Mouse (Mus musculus): ENCODE data around the gene Pbx1.

The Pbx1 gene

DNA sequence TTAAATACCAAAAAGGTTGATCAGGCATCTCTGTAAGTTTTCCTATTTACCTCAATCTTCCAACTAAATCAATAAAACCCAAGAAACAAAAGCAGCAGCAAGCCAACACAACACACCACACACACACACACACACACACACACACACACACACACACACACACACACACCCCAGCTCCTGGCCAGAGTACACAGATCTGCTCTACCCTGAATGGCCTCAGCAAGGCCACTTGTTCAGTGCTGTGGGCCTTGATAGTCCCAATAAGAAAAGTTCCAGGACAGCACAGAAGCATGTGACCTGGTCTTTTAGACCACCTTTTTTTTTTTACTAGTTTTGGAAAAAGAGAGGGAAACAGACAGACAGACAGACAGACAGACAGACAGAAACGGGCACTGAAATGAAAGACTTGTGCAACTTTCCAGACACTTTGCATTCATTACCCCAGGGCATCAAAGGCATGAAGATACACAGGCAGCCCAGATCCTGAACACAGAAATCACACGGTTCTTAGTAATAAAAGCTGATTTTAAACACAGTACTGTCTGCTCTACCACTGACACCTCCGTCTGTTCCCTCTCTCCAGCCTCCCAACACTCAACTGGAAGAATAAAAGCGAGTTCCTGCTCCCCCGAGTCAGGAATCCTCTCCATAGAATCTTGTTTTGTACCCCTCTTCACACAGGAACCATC, 6.9 kb downstream of the Pbx1 start:
- peak in 1 of 2 experiments; percentile 44 for DNase-seq

DNA sequence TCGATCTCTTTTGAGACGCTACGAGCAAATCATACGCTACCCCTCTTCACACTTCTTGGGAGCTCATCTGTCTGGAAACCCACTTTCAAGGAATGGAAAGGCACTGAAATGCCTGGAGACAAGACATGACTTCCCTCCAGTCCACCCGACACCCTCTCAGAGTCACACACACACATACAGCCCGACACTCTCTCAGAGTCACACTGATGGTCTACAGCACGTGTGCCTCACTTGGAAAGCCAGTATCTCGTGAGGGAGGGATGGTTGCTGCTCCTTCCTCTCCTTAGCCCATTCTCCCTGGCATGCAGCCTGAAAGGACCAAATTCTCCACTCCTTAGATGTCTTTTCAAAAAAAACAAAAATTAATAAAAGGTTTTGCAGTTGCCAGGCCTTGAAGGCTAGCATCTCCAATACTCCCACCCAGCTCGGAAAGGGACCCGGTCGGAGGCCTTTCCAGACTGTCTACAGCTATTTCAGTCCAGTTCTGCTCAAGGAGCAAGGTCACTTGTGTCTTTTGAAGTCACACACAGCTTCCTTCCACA, 8.6 kb downstream of the Pbx1 start:
- no peak for DNase-seq

DNA sequence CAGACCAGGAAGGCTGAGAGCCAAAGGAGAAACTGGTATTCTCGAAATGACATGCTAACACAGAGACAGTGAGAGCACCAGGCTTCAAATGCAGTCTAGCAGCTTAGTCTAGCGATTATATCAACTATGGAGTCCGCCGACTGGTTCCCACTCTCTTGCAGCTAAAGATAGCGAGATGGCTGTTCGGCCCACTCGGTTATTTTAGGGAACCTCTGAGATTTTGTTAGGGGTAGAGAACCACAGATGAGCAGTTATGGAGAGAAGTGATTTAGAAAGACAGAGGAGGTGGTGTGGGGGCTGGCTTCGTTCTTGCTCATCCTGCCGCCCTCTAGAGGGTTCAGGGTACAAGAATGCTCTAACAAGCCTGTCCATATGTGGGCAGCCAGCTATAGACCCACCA, 13.2 kb downstream of the Pbx1 start:
- DNase-seq, result no peak

DNA sequence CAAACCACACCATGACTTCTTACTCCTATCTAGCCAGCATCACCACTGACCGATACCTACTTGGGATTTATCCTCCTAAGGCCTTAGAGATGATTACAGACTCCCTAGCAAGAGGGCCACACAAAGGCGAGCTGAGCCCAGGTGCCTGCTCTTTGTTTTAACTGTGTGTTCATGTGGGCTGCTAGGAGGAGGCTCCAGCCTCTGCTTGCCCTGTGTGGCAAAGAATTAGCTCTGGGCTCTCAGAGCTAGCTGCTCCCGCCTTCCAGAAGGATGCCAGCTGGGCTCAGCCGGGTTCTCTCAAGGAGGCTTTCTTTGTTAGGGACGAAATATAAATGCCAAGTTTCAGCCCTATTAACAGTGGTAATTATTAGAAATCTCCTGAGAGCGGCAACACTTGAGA, 14.4 kb downstream of the Pbx1 start:
- no peak for DNase-seq

DNA sequence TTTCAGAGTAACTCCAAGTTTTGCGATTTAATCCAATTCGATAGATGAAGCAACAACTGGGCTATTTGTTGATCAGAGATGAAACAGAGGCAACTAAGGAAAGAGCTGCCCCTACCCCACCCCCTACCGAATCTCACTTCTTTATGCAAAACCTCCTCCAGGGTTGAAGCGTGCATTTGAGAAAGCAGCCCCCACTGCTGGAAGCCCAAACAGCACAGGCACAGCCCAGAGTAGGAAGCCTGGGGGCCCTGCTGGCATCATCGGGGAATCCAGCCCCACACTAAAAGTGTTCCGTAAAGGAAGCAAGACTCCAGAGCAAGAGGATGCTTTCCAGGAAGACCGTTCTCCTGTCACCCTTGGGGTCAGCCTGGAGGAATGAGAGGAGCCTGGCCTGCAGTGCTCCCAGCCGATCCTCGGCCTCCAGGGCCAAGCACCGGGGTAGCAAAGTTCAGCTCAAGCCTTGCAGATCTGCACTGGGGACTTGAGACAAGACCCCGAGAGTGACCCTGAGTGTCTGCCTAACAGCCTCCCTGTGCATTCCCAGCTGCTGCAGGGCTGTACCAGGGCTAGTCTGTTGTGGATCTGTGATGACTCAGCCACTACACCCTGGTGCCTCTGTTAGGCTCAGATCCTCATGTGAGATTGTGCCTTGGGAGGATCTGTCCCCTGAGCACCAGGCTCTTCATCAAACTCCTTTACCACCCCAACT, 15.2 kb downstream of the Pbx1 start:
- DNase-seq, result peak; percentile 53 to 56

DNA sequence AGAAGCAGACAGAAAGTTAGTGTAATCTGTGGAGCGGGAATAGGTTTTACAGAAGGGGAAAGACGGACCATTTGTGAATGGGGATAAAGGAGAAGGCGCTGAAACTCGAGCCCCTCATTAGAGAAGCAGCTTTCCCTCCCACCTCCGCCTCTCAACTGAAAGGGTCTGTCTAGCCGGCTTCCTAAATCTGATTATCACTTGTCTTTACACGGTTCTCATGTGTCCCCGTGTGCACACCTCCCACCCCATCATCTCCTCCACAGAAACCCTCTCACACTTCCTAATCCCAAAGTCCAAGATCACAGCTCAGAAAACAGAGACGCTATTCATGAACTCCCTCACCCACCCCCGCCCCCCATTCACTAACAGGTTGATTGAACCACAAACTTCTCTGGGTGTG, 21.5 kb downstream of the Pbx1 start:
- no peak for DNase-seq

DNA sequence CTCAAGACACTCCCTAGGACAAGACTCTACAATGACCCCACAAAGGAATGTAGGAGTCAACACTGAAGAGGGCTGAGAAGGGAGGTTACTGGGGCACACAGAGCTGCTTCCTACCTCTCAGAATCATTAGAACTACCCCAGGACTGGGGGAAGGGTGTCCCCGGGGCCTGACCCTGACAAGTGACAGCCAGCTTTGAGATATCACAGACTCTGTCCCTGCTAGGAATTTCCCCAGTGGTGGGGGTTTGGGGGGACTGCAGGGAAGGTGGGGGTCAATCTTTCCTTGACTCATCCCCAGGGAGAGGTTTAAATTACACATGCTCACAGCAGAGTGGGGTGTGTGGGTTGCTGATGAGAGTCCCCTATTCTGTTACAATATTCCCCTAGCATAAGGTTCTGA, 22.0 kb downstream of the Pbx1 start:
- DNase-seq, result no peak

DNA sequence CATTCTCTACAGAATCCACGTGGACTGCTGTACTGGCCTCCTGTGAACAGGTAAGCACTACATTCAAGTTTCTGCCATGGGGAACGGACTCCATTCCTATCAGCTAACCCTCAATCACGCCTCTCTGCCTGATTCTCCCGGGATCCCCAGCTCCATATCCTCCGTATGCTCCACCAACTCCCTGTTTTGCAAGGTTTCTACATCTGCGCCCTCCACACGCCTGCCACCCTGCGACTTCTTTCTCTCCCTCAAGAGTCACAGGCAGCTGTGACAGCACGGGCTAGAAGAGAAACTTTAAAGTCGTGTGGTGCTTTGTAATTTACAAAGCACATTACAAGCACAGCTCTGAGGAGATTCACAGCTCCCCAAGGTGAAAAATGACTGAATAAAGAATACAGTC, 23.3 kb downstream of the Pbx1 start:
- no peak for DNase-seq

DNA sequence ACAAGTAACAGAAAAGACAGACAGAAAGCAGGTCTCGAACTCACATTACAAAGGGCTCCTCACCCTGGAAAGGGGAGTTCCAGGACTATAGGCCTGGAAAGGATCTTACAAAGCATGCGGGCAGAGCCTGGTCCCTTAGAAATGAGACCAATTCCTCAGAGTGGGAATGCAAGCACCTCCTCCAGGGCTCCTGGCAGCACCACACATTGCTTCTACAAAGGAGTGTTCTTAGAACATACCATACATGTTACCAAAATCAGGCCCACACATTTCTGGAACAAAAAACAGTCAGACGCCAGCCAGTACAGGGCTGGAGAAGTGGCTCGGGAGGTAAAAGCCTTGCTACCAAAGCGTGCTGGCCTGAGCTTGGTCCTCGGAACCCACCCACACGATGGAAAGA, 24.1 kb downstream of the Pbx1 start:
- DNase-seq, result no peak

DNA sequence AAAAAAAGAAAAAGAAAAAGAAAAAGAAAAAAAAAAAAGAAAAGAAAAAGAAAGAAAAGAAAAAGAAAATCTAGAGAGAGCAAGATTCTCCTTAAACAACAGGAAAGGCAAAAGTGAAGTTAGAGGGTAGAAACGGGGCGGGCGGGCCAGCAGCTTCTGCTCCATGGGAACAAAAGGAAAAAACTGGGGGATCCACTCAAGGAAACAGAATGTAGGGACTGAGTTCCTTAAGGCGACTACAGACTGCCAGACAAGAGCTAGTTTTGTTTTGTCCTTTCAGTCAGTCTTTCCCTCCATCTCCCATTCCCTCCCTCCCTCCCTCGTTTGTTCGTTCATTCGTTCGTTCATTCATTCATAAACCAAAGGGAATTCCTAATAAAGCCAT, 25.8 kb downstream of the Pbx1 start:
- DNase-seq, result no peak

DNA sequence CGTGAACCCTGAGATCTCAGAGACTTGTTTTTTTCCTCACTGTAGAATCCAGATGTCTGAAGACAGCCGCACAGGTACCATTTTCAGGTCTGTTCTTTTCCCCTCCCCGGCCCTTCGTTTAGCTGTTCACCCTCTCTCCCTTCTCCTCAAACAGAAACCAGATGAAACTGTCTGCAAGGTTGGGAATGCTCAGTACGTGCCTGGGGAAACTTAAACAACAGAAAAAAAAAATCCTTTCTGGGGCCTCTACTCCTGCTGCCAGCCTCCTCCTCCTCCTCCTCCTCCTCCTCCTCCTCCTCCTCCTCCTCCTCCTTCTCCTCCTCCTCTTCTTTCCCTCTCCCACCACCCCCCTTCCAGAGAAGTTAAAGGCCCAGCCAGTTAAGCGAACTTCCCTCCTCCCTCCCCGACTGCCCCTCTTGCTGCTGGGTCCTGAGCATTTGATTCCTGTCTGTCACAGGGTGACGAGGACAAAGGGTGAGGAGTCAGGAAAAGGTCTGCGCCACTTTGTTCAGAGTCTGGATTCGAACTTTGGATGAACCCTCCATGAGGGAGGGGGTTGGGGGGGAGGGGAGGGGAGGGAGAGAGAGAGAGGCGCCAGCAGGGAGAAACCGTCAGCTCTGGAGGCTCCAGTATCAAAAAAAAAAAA, 26.3 kb downstream of the Pbx1 start:
- peak in 1 of 2 experiments; percentile 56 for DNase-seq

DNA sequence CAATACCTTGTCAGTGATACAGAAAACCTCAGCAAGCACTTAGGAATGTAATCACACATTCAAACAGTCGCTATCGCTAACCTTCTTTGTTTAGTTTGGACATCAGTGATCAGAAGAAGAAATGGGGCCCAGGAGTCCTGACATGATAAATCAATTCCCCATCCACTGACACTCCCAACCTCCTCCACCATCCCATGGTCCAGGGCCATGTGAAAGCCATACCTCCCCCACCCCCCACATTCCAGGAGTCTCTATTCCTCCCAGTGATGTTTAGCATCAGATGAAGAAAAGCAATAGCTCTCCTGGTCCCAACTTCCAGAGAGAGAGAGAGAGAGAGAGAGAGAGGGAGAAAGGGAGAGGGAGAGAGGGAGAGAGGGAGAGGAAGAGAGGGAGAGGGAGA, 28.5 kb downstream of the Pbx1 start:
- DNase-seq, result no peak

DNA sequence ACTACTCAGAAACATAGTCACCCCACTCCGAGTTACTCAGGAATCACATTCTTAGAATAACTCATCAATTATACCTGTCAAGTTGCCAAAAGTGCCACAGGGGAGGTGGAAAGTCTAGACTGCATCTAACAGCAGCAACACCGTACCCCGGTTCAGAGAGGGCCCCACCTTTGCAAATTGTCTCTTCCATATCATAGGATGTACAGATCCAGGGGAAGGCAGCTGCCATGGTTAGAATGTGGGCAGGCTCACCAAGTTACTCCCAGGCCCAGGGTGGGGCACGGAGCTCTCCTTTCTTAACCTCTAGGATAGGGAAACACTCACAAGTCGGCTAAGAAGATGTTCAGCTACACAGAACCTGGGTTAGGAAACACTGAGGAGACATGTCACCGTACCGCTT, 29.4 kb downstream of the Pbx1 start:
- DNase-seq, result peak; percentile 47 to 48

DNA sequence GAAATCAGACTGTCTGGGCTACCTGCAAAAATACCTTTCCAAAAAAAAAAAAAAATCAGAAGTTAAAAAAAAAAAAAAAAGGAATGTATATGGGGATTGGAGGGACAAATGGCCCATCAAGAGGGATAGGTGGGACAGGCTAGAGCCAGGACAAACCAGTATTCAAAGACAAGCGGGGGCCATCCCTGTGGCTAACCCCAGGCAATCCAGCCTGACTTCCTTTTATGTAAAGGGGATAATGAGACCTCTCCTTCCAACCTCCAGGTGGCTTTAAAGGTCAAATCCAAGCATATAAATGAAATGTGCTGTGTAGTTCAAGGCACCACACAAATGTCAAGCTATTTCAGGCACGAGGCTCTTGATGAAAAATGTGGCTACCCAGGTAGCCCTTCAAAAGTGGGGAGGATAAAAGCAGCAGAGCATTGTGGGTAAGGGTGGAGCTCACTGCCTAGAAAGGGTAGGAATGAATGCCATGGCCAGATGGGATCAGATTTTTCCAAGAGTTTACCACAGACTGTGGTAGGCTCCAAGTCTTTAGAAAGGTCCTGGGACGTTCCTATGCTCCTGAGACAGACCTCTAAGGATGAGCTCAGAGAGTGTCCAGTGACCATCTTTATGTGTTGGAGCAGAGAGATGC, 36.4 kb downstream of the Pbx1 start:
- no peak for DNase-seq

DNA sequence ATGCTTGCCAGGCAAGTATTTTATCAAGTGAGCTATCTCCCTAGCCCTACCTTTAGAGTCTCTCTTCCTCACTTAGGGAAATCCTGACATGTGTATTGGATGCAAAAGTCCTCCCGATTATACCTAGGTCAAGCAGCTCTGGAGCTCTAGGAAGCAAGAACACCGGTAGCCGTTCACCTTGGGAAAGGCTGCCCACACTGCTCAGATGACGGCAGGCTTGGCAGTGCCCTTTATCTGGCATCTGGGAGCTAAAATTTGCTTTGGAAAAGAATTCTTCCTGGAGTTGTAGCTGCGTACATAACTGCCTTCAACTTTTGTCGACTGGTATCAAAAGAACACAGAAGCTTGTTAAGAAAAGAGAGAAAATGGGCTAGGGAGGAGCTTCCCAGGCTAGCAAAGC, 37.5 kb downstream of the Pbx1 start:
- no peak for DNase-seq

DNA sequence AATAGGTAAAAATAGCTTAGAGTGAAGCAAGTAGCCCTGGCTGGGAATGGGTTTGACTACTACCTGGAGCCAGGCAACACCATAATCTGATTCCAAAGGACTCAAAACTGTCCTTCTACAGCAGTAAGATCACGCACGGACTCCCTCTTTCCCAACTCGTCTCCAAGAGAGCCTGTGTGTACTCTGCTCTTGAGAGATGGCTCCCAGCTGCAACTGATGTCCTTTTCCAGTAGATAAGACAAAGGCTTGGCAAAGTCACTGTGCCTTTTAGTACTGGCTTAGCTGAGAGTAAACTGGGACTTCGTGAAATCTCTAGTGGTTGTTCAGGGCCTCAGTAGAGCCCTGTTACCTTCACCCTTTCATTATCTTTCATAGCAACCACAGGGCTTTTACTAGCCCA, 38.6 kb downstream of the Pbx1 start:
- DNase-seq, result no peak

DNA sequence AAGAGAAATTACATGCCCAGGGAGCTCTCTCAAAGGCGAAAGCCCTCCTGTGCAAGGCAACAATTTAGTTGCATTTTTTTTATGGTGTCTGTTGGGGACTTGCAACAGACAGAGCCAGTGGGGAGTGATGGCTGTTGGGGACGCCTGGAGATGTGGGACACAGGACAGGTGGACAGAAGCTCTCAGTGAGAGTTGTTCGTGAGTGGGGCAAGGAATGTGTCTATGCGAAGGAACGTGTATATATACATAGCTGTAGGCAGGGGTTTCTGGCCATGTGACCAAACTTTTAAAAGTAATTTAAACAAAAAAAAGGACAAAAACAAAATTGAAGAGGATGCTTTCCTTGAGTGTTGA, 39.6 kb downstream of the Pbx1 start:
- no peak for DNase-seq

DNA sequence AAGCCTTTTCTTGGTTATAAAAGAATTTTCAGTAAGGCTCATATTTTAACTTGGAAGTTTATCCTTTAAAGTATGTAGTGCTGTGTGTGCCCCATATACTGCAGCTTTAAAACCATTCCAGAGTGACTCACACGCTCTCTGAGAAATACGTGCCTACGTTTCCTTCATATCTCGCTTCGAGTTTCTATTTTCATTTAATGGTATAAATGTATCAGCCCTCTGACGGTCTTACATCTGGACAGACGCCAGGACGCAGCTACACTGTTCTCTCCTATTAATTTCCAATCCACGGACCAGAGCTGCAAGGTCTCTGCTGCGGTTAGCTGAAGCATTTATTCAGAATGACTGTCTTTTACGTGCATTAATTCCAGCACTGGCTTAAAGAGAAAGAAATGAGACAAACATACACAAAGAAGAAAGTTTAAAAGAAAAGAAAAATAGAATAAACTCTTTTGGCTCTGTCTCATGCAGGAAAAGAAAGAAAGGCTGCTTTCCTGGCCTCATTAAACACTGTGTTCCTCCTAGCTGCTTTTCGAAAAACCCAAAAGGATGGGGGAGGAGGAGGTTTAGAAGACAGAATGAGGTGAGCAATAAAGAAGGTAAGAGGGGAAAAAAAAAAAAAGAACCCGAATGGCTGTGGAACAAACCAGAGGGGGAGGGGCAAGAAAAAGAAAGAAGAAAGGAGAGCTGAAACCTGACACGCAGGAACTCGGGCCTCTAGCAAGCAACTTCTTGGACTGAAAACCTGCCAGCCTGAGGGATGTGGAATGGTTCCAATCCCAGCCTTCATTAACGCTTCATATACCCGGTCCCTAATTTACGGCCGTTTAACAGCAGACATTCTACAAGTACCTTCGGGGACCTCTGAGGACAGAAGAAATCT, 40.2 kb downstream of the Pbx1 start:
- peak; percentile 59 to 72 for DNase-seq

DNA sequence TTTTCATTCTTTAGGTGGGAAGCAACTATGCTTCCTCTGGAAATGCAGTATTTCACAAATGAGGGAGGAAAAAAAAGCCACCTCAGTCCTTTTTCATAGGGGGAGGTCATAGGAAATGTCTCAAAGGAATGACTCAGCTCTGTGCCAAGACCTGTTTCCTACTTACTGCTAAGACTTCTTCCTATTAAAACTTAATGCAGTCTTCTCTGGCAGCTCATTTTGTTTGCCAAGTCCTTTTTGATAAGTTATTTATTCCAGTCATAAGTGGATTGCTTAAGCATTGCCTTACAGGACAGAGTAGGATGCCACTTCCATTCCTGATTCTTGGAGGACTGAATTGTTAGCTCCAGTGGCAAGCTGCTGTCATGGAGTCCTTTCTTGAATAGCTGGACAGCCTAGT, 41.3 kb downstream of the Pbx1 start:
- DNase-seq, result peak in 1 of 2 experiments; percentile 53

DNA sequence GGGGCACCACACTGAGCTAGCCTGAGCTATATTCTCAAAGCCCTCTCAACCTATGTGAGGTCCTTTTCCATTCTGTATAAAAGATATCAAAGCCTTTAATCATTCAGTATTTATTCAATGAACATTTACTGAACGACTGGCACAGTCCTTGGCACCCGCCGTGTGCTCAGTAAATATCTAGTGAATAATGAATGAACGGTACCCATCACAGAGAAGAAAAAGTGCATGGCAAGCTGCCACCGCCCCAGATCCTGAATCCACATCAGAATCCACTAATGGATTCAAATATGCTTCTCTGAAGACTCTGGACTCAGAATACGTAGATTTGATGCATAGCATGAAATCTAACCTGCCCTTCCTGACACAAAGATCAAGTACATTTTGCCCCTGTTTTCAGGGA, 45.9 kb downstream of the Pbx1 start:
- no peak for DNase-seq

DNA sequence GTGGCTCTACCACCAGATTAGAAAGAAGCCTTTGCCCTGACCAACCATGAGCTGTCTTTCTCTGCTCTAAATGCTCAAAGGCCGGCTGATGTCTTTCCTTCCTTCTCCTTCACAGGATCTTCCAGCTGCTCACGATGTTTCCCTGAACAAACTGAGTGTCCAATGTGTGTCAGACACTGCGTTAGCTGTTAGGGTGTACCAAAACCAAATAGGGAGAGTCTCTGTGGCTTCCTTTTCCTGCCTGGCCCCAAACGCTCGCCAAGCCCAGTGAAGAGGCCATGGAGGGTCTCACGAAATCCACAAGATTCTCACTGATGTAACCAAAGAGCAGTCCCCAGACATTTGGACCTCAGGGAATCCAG, 47.5 kb downstream of the Pbx1 start:
- DNase-seq, result no peak

DNA sequence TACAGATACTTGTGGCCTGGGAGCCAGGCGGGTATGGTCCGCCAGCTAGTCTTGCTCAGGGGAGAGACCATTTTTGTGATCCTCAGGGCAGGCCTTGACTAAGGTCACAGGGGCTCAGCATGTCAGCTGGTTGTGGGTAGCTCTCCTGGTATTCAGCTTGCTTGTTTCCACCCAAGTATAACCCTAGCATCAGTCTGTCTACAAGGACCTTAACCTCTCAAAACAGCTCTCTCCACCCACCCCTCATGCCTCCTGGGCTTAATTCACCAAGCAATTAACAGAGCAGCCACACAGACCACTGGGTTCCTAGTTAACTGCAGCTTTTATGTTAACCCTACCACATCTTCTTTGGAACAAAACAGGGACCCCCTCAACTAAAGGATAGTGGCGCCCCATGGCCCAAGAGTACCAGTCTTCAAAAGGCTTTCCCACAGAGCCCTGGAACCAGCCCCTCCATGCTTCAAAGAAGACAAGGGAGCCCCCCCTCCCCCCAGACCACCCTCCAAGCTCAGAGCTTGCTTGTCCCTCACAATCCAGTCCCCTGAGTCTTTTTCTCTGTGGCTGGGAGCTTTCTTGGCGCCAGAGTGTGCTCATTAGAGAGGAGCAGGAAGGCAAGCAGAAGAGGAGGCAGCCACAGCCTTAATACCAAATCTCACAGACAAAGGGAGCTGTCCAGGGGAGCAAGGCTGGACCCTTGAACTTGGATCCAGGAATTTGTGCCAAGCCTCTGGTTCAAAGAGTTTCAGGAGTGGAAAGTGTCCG, 48.1 kb downstream of the Pbx1 start:
- DNase-seq, result peak; percentile 71 to 86
